Mouse (Mus musculus) lung, postnatal 0 days (tissue): Measurements from ENCODE around the gene Naa40. TPM values are rescaled to one million over a fixed set of nuclear protein-coding genes. Genes with fewer than 3 reads are reported as not detected.

Experiments
- ATAC-seq: fragments of 200-750 bp; cut with Nextera tagmentation; 2 replicates; pipeline ENCODE4 v1.8.0; 2017; ENCODE audit warnings: moderate library complexity
- DNase-seq: peaks from one replicate; pipeline ENCODE4 v3.0.0-alpha.2; 2016; ENCODE audit warnings: low spot score
- H3K27ac ChIP-seq: fragments of 300-500 bp; sonication (generic); 2 replicates; pipeline ENCODE4 v1.5.1; 2014; ENCODE audit warnings: antibody characterized with exemption, mild to moderate bottlenecking, low read length, mixed read lengths
- H3K27me3 ChIP-seq: fragments of 300-500 bp; sonication (generic); replicated peaks from 2 replicates; pipeline ENCODE4 v1.6.1; 2014; ENCODE audit warnings: low read length, mixed read lengths; ENCODE audit not compliant: insufficient read depth
- H3K36me3 ChIP-seq: fragments of 300-500 bp; sonication (generic); 2 replicates; pipeline ENCODE4 v1.6.1; 2014; ENCODE audit warnings: low read length, mixed read lengths; ENCODE audit not compliant: insufficient read depth
- H3K4me1 ChIP-seq: fragments of 300-500 bp; sonication (generic); 2 replicates; pipeline ENCODE4 v1.6.1; 2014; ENCODE audit warnings: antibody characterized with exemption, low read depth, low read length, mixed read lengths; ENCODE audit not compliant: insufficient read depth
- H3K4me2 ChIP-seq: fragments of 300-500 bp; sonication (generic); replicated peaks from 2 replicates; pipeline ENCODE4 v1.6.1; 2014; ENCODE audit warnings: low read depth, mild to moderate bottlenecking, low read length, moderate library complexity, mixed read lengths
- H3K4me3 ChIP-seq: fragments of 300-500 bp; sonication (generic); 2 replicates; pipeline ENCODE4 v1.5.1; 2014; ENCODE audit warnings: low read depth, low read length
- H3K9ac ChIP-seq: fragments of 300-500 bp; sonication (generic); replicated peaks from 2 replicates; pipeline ENCODE4 v1.6.1; 2014; ENCODE audit warnings: low read depth, mild to moderate bottlenecking
- H3K9me3 ChIP-seq: fragments of 300-500 bp; sonication (generic); 2 replicates; pipeline ENCODE4 v1.6.1; 2016; ENCODE audit warnings: low read length, mixed read lengths
- CTCF ChIP-seq: IDR thresholded peaks from 2 replicates; pipeline ENCODE4 v1.5.1; 2016; ENCODE audit warnings: antibody characterized with exemption, mild to moderate bottlenecking
- EP300 ChIP-seq: IDR thresholded peaks from 2 replicates; pipeline ENCODE4 v1.6.1; 2016; ENCODE audit warnings: antibody characterized with exemption, mild to moderate bottlenecking, control low read depth
- WGBS: fragments of 180-500 bp; shearing (Covaris S2); extraction: QIAGEN DNeasy Blood & Tissue Kit; methylation state at CpG from one replicate; pipeline ENCODE4 v1.1.7; 2014; 5-methylcytosine and 5-hydroxymethylcytosine counted together
- polyA plus RNA-seq: library from polyadenylated mRNA; unstranded; fragments of >200 nt; fragmentation: Nextera tagmentation; extraction: Ambion mirVana; gene quantifications from 2 replicates; pipeline ENCODE4 v1.2.1, GENCODE M21; 2015

Naa40 gene
- polyA plus RNA-seq, 1 experiment from 2014 or later: 16.6 TPM

DNA sequence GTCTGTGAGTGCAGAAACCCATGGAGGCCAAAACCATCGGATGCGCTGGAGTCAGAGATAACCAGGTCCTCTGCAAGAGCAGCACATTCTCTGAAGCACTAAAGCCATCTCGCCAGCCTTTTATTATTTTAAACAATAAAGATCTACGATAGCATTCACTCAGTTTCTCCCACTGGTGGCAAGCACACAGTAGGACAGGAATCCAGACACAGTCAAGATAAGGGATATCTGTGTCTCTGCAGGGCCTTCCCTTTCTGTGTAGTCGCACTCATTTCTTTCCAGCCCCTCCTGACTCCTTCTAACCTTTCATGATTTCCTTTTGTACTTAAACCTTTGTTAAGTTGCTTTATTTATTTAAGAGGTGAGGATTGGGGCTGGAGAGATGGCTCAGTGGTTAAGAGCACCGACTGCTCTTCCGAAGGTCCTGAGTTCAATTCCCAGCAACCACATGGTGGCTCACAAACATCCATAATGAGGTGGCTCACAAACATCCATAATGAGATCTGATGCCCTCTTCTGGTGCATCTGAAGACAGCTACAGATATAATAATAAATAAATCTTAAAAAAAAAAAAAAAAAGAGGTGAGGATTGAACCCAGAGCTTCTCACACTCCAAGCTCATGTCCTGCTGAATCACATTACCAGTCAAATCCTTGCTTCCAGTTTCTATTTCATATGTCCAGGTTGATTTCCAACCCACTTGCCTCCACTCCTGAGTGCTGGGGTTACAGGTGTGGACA, 30.9 kb downstream of the Naa40 start:
- Histone ChIP-seq H3K36me3 (peaks cover 3% of the 10 kb centered on the region), H3K27me3 (no peaks in the 10 kb centered on the region), H3K9me3 (no peaks in the 10 kb centered on the region), H3K4me2 (no peak overlapping the region), H3K4me3 (no peak overlapping the region), H3K27ac (no peak overlapping the region), H3K9ac (no peak overlapping the region), H3K4me1 (peaks cover 6% of the 10 kb centered on the region; the same call in 1 of the 2 replicates)
- 79% methylated on average over 7 of the region's 7 CpGs for WGBS
- DNase-seq (no peak), ATAC-seq (no peak)
- TF ChIP-seq EP300: no peak
- no peak; the same call in 1 of the 2 replicates for TF ChIP-seq CTCF

- 1% methylated on average over 63 of the region's 79 CpGs for WGBS
- Histone ChIP-seq H3K4me3 (peak within 1 kb of the TSS; percentile 87), H3K9ac (peak within 1 kb of the TSS; percentile 62), H3K27me3 (no peaks in the 10 kb centered on the region), H3K27ac (peak within 1 kb of the TSS; percentile 94), H3K36me3 (0 out of 2 replicates have a peak, but pooled peaks cover 4% of the 10 kb centered on the region), H3K4me1 (no peaks in the 10 kb centered on the region), H3K9me3 (no peaks in the 10 kb centered on the region), H3K4me2 (peak within 1 kb of the TSS; percentile 85)
- DNase-seq (peak; percentile 98), ATAC-seq (peak; percentile 98)
- TF ChIP-seq EP300 (no peak), CTCF (no peak)
Observed at GRCm38 (mm10) chr19:7205753-7206736, 34.9 kb downstream of the Naa40 start, which contains the start of gene Otub1. Gene Otub1, minus strand, starts transcription at chr19:7206316.

GRCm38 (mm10) chr19:7205326-7205725, 35.7 kb downstream of the Naa40 start:
- Histone ChIP-seq H3K4me3 (peak overlapping the region; percentile 87), H3K27me3 (no peaks in the 10 kb centered on the region), H3K4me2 (peak overlapping the region; percentile 85), H3K36me3 (peaks cover 7% of the 10 kb centered on the region; the same call in 1 of the 2 replicates), H3K9me3 (no peaks in the 10 kb centered on the region), H3K27ac (peak overlapping the region; percentile 94), H3K4me1 (no peaks in the 10 kb centered on the region), H3K9ac (peak overlapping the region; percentile 62)
- 19% methylated on average over 7 of the region's 7 CpGs for WGBS
- DNase-seq (no peak), ATAC-seq (no peak)
- TF ChIP-seq EP300 (no peak), CTCF (no peak)

GRCm38 (mm10) chr19:7204898-7205297, 36.1 kb downstream of the Naa40 start:
- Histone ChIP-seq H3K4me1 (no peaks in the 10 kb centered on the region), H3K9ac (no peak overlapping the region), H3K4me3 (no peak overlapping the region), H3K4me2 (peak overlapping the region; percentile 85), H3K36me3 (peaks cover 12% of the 10 kb centered on the region; the same call in 1 of the 2 replicates), H3K27ac (no peak overlapping the region), H3K27me3 (no peaks in the 10 kb centered on the region), H3K9me3 (no peaks in the 10 kb centered on the region)
- TF ChIP-seq EP300 (no peak), CTCF (no peak)
- 36% methylated on average over 2 of the region's 2 CpGs for WGBS
- DNase-seq: no peak
- no peak for ATAC-seq

DNA sequence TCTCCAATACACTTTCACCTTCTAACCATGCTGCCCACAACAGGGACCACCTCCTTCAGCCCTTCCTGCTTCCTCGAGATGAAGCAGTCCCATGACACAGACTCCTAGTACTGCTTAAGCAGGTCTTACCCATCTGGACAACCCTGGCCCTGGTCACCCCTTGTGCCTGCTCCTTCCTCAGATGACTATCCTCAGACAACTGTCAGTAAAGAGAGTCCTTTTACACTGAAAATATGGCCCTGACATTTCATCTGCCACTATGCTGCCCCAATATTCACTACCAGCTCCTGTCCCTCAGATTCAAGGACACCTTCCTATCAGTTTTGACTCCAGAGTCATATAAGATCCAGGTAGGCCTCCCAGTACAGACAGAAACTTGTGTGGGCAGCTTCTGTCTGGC, 40.6 kb downstream of the Naa40 start:
- WGBS: 43% methylated on average over 1 of the region's 1 CpGs
- H3K4me3 ChIP-seq: no peak overlapping the region
- H3K36me3 ChIP-seq: peaks cover 28% of the 10 kb centered on the region
- no peak for TF ChIP-seq CTCF
- TF ChIP-seq EP300: no peak
- no peak for ATAC-seq
- H3K4me1 ChIP-seq: no peaks in the 10 kb centered on the region
- no peak overlapping the region for H3K27ac ChIP-seq
- H3K9me3 ChIP-seq: no peaks in the 10 kb centered on the region
- no peak for DNase-seq
- no peaks in the 10 kb centered on the region for H3K27me3 ChIP-seq
- no peak overlapping the region for H3K4me2 ChIP-seq
- H3K9ac ChIP-seq: no peak overlapping the region

GRCm38 (mm10) chr19:7199089-7199488, 41.9 kb downstream of the Naa40 start:
- H3K36me3 ChIP-seq: peaks cover 28% of the 10 kb centered on the region
- no peaks in the 10 kb centered on the region for H3K9me3 ChIP-seq
- no peaks in the 10 kb centered on the region for H3K27me3 ChIP-seq
- no peaks in the 10 kb centered on the region for H3K4me1 ChIP-seq
- no peak for ATAC-seq
- H3K27ac ChIP-seq: no peak overlapping the region
- no peak overlapping the region for H3K4me2 ChIP-seq
- H3K9ac ChIP-seq: no peak overlapping the region
- H3K4me3 ChIP-seq: no peak overlapping the region
- no peak for DNase-seq
- TF ChIP-seq EP300 (no peak), CTCF (no peak)
- WGBS: 90% methylated on average over 13 of the region's 13 CpGs
